ENCODE assay signal across 15 mouse cellular contexts in the genomic region with DNA sequence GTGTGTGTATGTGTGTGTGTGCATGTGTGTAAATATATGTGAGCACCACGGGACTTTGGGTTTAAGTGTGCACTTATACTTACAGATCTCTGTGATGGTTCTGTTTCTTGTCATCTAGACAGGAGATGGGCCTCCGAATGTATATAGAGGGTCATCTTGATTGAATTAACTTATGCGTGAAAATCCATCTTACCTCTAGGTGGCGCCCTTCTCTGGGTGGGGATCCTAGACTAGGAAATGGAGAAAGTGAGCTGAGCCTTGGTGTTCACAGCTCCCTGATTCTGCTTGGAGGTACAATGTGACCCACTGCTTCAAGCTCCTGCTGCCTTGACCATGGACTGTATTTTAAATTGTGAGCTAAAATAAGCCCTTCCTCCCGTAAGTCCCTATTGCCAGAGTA. TPM values are rescaled to one million over a fixed set of nuclear protein-coding genes. Genes with fewer than 3 reads are reported as not detected.
A peak's percentile ranks its signal among the peaks of the same experiment; 100 is the strongest.
DNase-seq lines count a peak whose midpoint lies in the region; ATAC-seq and TF ChIP-seq lines count a peak whose summit lies in the region.
"Had no signal": no experiment of that assay in that cellular context is flagged by ENCODE, and none has a peak within 500 bp of the region (broad histone marks: within the 10 kb centered on the region; RNA-seq: fewer than 3 reads in every experiment).

No protein-coding gene starts in this region.

- H3K27ac ChIP-seq in liver, embryonic 14.5 days = no peak overlapping the region
- H3K27ac ChIP-seq in liver, embryonic 11.5 days (ENCODE audit: low read depth, low read length) = no peak overlapping the region
- H3K27ac ChIP-seq in MEL (ENCODE audit: control insufficient read depth, low read depth, low read length) = no peak overlapping the region
- H3K27ac ChIP-seq: forebrain, embryonic 10.5 days had no signal

- H3K27me3 ChIP-seq in liver, embryonic 14.5 days (ENCODE audit: control insufficient read depth, insufficient read depth, low read length) = no peaks in the 10 kb centered on the region
- no peaks in the 10 kb centered on the region for H3K27me3 ChIP-seq in liver, embryonic 11.5 days (replicated peaks; ENCODE audit: control insufficient read depth, insufficient read depth, low read length)
- H3K27me3 ChIP-seq in MEL (ENCODE audit: control insufficient read depth in 1 of 2, insufficient read depth in 2 of 2, low read length in 2 of 2) = no peaks in the 10 kb centered on the region

- no peaks in the 10 kb centered on the region for H3K36me3 ChIP-seq in liver, embryonic 14.5 days (replicated peaks; ENCODE audit: control insufficient read depth, insufficient read depth, low read depth)
- H3K36me3 ChIP-seq in liver, embryonic 11.5 days (ENCODE audit: control insufficient read depth, insufficient read depth, low read length) = no peaks in the 10 kb centered on the region
- no peaks in the 10 kb centered on the region for H3K36me3 ChIP-seq in MEL (ENCODE audit: control insufficient read depth in 1 of 2, insufficient read depth in 2 of 2, low read length in 2 of 2)
- H3K36me3 ChIP-seq: forebrain, embryonic 10.5 days had no signal

- H3K4me1 ChIP-seq in liver, embryonic 14.5 days (replicated peaks; ENCODE audit: control insufficient read depth in 2 of 2, insufficient read depth in 2 of 2, low read length in 1 of 2) = no peaks in the 10 kb centered on the region
- H3K4me1 ChIP-seq in liver, embryonic 11.5 days (replicated peaks; ENCODE audit: control insufficient read depth, insufficient read depth, low read length) = no peaks in the 10 kb centered on the region
- no peaks in the 10 kb centered on the region for H3K4me1 ChIP-seq in MEL (ENCODE audit: control insufficient read depth in 1 of 2, insufficient read depth in 2 of 2, low read length in 2 of 2)
- H3K4me1 ChIP-seq: forebrain, embryonic 10.5 days had no signal

- TF ChIP-seq POLR2A in MEL (IDR thresholded peaks at IDR 0.05; ENCODE audit: control insufficient read depth in 1 of 2, insufficient read depth in 1 of 2, low read depth in 1 of 2, low read length in 2 of 2, poor library complexity in 1 of 2) = no peak

- H3K4me2 ChIP-seq in liver, embryonic 14.5 days (ENCODE audit: low read depth) = no peak overlapping the region
- no peak overlapping the region for H3K4me2 ChIP-seq in liver, embryonic 11.5 days

- peak; percentile 21 for DNase-seq in adrenal gland, postnatal 14 days
- no peak for DNase-seq in adrenal gland, postnatal 25 days
- DNase-seq in liver, embryonic 14.5 days (ENCODE audit: low read depth in 3 of 3, low spot score in 3 of 3) = no peak
- no peak for DNase-seq in liver, embryonic 11.5 days (ENCODE audit: low spot score)
- DNase-seq in MEL (ENCODE audit: low read depth, low spot score) (peak; percentile 15), MN1 (ENCODE audit: low spot score) (no peak)
- DNase-seq in embryo, embryonic 9.5 days (ENCODE audit: extremely low spot score) = peak; percentile 16
- DNase-seq in adrenal gland, adult 8-10 months = no peak
- DNase-seq: cerebellum, postnatal 25 days; heart, postnatal 14 days; lung, adult 2 months; spleen, adult 18-20 months; thymus, postnatal 36 days had no signal

- H3K4me3 ChIP-seq in liver, embryonic 14.5 days (ENCODE audit: insufficient read depth in 1 of 2, low read depth in 2 of 2, low read length in 2 of 2) = no peak overlapping the region
- no peak overlapping the region for H3K4me3 ChIP-seq in liver, embryonic 11.5 days (ENCODE audit: low read depth, low read length)
- no peak overlapping the region for H3K4me3 ChIP-seq in MEL (ENCODE audit: control insufficient read depth in 1 of 2, insufficient read depth in 1 of 2, low read depth in 2 of 2, low read length in 2 of 2)
- H3K4me3 ChIP-seq: forebrain, embryonic 10.5 days had no signal

- no peaks in the 10 kb centered on the region for H3K79me2 ChIP-seq in MEL (ENCODE audit: control insufficient read depth, insufficient read depth, low read length, poor library complexity)

- 52% methylated on average over 5 of the region's 5 CpGs for WGBS in liver, embryonic 14.5 days (ENCODE audit: insufficient replicate concordance)
- WGBS in liver, embryonic 11.5 days = 60% methylated on average over 5 of the region's 5 CpGs

- H3K9ac ChIP-seq in liver, embryonic 14.5 days (replicated peaks) = no peak overlapping the region
- H3K9ac ChIP-seq in liver, embryonic 11.5 days (ENCODE audit: low read depth, low read length) = no peak overlapping the region
- no peak overlapping the region for H3K9ac ChIP-seq in MEL (ENCODE audit: control insufficient read depth, low read depth, low read length, poor library complexity, severe bottlenecking)

- TF ChIP-seq RAD21 in MEL (IDR thresholded peaks at IDR 0.05; ENCODE audit: low read depth, low read length) = no peak

- no peaks in the 10 kb centered on the region for H3K9me3 ChIP-seq in liver, embryonic 14.5 days (ENCODE audit: control insufficient read depth, low read length)
- no peaks in the 10 kb centered on the region for H3K9me3 ChIP-seq in liver, embryonic 11.5 days (ENCODE audit: control insufficient read depth, low read length)
- H3K9me3 ChIP-seq in MEL (replicated peaks; ENCODE audit: insufficient read depth, low read length) = no peaks in the 10 kb centered on the region
- H3K9me3 ChIP-seq: forebrain, embryonic 10.5 days had no signal

- TF ChIP-seq EP300 in liver, embryonic 14.5 days (IDR thresholded peaks at IDR 0.05; ENCODE audit: low read depth) = no peak
- no peak for TF ChIP-seq EP300 in MEL (IDR thresholded peaks at IDR 0.05; ENCODE audit: low read depth in 1 of 2, low read length in 2 of 2)

- no peak for ATAC-seq in liver, embryonic 14.5 days (ENCODE audit: insufficient read depth)
- ATAC-seq in liver, embryonic 11.5 days (replicated peaks; ENCODE audit: low FRiP score) = no peak
- ATAC-seq: midbrain, embryonic 16.5 days had no signal

- TF ChIP-seq CTCF in liver, embryonic 14.5 days (IDR thresholded peaks at IDR 0.05; ENCODE audit: low read depth) = peak; percentile 39; the same call in 1 of the 2 replicates
- peak; percentile 21 to 36 (median 29); a peak in 3 of 6 replicates for TF ChIP-seq CTCF in MEL (IDR thresholded peaks at IDR 0.05 in 2 of 3, conservative IDR thresholded peaks at IDR 0.05 in 1 of 3; ENCODE audit: control insufficient read depth in 1 of 3, insufficient read depth in 1 of 3, low read depth in 2 of 3, low read length in 3 of 3, poor library complexity in 1 of 3, severe bottlenecking in 1 of 3)

TF ChIP-seq in MEL, 35 proteins besides CTCF, POLR2A, EP300 and RAD21:
- TF ChIP-seq JUND (IDR thresholded peaks at IDR 0.05; ENCODE audit: low read depth, low read length) (no peak), KAT2A (conservative IDR thresholded peaks at IDR 0.05; ENCODE audit: low read depth, low read length) (no peak), SIN3A (IDR thresholded peaks at IDR 0.05; ENCODE audit: low read length) (no peak), HCFC1 (IDR thresholded peaks at IDR 0.05; ENCODE audit: low read depth, low read length) (no peak), UBTF (IDR thresholded peaks at IDR 0.05; ENCODE audit: borderline replicate concordance, insufficient read depth, low read depth, low read length) (no peak), POLR2AphosphoS2 (IDR thresholded peaks at IDR 0.05; ENCODE audit: low read length) (no peak), GABPA (IDR thresholded peaks at IDR 0.05; ENCODE audit: low read depth, low read length) (no peak), NELFE (IDR thresholded peaks at IDR 0.05; ENCODE audit: low read depth, low read length) (no peak), MEF2A (IDR thresholded peaks at IDR 0.05; ENCODE audit: extremely low read depth, insufficient replicate concordance, low read depth, low read length, poor library complexity, severe bottlenecking) (no peak), ZNF384 (IDR thresholded peaks at IDR 0.05; ENCODE audit: low read depth, low read length) (no peak), ZMIZ1 (IDR thresholded peaks at IDR 0.05; ENCODE audit: low read depth, low read length) (no peak)

RNA-seq across cellular contexts. Expression of a gene that starts 34.8 kb away (rescaled TPM):
- total RNA-seq in adrenal gland, postnatal 14 days (2021) = 3.6 and 4.1 TPM in 2 replicates
- total RNA-seq in adrenal gland, postnatal 25 days (2021) = 3.7 and 4.7 TPM in 2 replicates
- under 0.01 and 0.02 TPM in 2 replicates for polyA plus RNA-seq in liver, embryonic 14.5 days (2012; rRNA removed)
- not detected in 2 replicates for polyA plus RNA-seq in liver, embryonic 14.5 days (2014; fragmentation: Nextera tagmentation; extraction: Ambion mirVana)
- 0.03 TPM in 1 of 2 replicates, not detected in the other for polyA plus RNA-seq in liver, embryonic 11.5 days (2014; fragmentation: Nextera tagmentation; extraction: Ambion mirVana)
- total RNA-seq in MEL (2012; rRNA removed) = 0.03 and 0.04 TPM in 2 replicates
- polyA plus RNA-seq in MEL (2012; ENCODE audit: insufficient read depth in 1 of 2, insufficient read length in 2 of 2, low read depth in 1 of 2, low replicate concordance in 2 of 2, missing spikeins in 1 of 2) = not detected
- 1 to 10 TPM; 6.9 to 10.0 (median 8.1) TPM for total RNA-seq in adrenal gland, adult 8-10 months (2022)

Comparison
In these comparisons a context has a peak if more than half of its experiments do, and no peak if none do; other contexts are left out.
1. DNase-seq: peak in adrenal gland, postnatal 14 days (single experiment), MEL (single experiment) and embryo, embryonic 9.5 days (single experiment); none in adrenal gland, postnatal 25 days (single experiment), liver, embryonic 14.5 days (0 of 3), liver, embryonic 11.5 days (single experiment), MN1 (single experiment) and adrenal gland, adult 8-10 months (single experiment).